Mouse (Mus musculus): ENCODE measurements at regions not wholly inside any gene's neighbourhood (a gene's known extent, or its start where the extent isn't known, plus 50 kb on each side); places are given as distances from the start of the nearest gene placed in this dataset.

GRCm38 (mm10) chr3:61161384-61161783 lies 158.8 kb downstream of the P2ry1 start:
- Histone ChIP-seq H3K4me1 (no peaks in the 10 kb centered on the region), H3K4me3 (no peak overlapping the region), H3K9ac (no peak overlapping the region), H3K27me3 (no peaks in the 10 kb centered on the region), H3K9me3 (replicated peaks) (no peaks in the 10 kb centered on the region), H3K36me3 (no peaks in the 10 kb centered on the region), H3K27ac (no peak overlapping the region), H3K4me2 (replicated peaks) (no peak overlapping the region)
- no peak for ATAC-seq (ENCODE audit: low FRiP score)

DNA sequence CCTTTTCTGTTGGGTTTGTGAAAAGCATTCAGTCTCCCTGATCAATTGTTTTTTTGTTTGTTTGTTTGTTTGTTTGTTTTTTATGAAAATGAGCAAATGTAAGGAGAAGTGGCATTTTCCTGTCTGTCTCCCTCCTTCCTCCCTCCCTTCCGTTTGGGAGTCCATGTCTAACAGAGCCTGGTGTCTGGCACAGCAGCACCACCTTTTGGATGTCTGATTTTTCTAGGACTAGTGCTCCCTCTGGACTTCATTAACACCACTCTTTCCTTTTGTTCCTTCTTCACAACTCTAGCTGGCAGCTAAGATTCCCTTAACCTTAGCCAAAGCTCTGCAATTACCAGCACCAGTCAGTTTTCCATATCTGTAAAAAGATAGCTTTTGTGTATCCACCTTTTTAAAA lies 175.6 kb upstream of the Rap2b start:
- Histone ChIP-seq H3K4me3 (no peak overlapping the region), H3K4me1 (no peaks in the 10 kb centered on the region), H3K9ac (no peak overlapping the region), H3K27ac (no peak overlapping the region), H3K4me2 (replicated peaks) (no peak overlapping the region), H3K27me3 (no peaks in the 10 kb centered on the region), H3K9me3 (replicated peaks) (no peaks in the 10 kb centered on the region), H3K36me3 (no peaks in the 10 kb centered on the region)
- 11% methylated on average over 1 of the region's 1 CpGs for WGBS
- no peak for ATAC-seq (ENCODE audit: low FRiP score)

DNA sequence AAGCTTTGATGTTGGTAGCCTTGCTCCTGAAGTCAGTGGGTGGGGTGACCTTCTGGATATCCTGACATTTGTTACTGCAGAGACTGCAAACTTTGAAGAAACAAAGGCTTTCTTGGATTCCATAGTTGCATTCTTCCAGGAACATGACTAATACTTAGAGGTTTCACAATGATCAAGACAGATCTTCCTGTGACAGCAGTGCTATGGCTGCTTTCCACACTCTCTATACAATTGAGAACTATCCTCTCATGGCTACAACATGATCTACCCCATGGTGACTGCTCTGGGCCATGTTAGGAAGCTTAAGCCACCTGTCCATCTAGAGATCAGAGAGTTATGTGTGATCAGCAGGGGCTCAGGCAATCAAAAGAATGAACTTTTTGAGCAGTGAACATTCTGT lies 172.8 kb upstream of the Rap2b start:
- Histone ChIP-seq H3K9ac (no peak overlapping the region), H3K27me3 (no peaks in the 10 kb centered on the region), H3K36me3 (no peaks in the 10 kb centered on the region), H3K9me3 (replicated peaks) (no peaks in the 10 kb centered on the region), H3K27ac (no peak overlapping the region), H3K4me3 (no peak overlapping the region), H3K4me1 (no peaks in the 10 kb centered on the region), H3K4me2 (replicated peaks) (no peak overlapping the region)
- no peak for ATAC-seq (ENCODE audit: low FRiP score)

- no peak for ATAC-seq (ENCODE audit: low FRiP score)
- Histone ChIP-seq H3K27ac (no peak overlapping the region), H3K9ac (no peak overlapping the region), H3K27me3 (no peaks in the 10 kb centered on the region), H3K9me3 (replicated peaks) (no peaks in the 10 kb centered on the region), H3K4me3 (no peak overlapping the region), H3K4me1 (no peaks in the 10 kb centered on the region), H3K4me2 (replicated peaks) (no peak overlapping the region), H3K36me3 (no peaks in the 10 kb centered on the region)
- 66% methylated on average over 4 of the region's 4 CpGs for WGBS
These were observed 144.9 kb upstream of the Rap2b start for GRCm38 (mm10) chr3:61216562-61216961.

DNA sequence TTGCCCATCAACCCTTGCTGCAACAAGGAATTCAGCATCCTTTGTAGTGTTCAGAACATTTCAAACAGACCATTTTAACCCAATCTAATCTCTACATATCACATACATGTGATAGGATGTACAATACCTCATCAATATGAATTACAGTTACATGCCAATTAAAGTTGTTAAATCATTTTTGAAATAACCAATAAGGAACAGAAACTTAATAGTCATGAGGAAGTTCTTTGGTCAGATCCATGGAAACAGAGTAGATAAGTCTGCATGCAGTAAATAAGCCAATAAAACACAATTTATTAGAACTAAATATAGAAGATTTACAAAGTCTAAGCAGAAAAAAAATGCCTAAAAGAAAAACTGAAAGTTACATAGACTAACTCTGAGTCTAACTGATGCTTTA lies 136.9 kb upstream of the Rap2b start:
- no peak for ATAC-seq (ENCODE audit: low FRiP score)
- H3K27me3 ChIP-seq: no peaks in the 10 kb centered on the region
- no peaks in the 10 kb centered on the region for H3K36me3 ChIP-seq
- no peak overlapping the region for H3K27ac ChIP-seq
- no peak overlapping the region for H3K9ac ChIP-seq
- H3K4me3 ChIP-seq: no peak overlapping the region
- no peak overlapping the region for H3K4me2 ChIP-seq (replicated peaks)
- no peaks in the 10 kb centered on the region for H3K9me3 ChIP-seq (replicated peaks)
- H3K4me1 ChIP-seq: no peaks in the 10 kb centered on the region

DNA sequence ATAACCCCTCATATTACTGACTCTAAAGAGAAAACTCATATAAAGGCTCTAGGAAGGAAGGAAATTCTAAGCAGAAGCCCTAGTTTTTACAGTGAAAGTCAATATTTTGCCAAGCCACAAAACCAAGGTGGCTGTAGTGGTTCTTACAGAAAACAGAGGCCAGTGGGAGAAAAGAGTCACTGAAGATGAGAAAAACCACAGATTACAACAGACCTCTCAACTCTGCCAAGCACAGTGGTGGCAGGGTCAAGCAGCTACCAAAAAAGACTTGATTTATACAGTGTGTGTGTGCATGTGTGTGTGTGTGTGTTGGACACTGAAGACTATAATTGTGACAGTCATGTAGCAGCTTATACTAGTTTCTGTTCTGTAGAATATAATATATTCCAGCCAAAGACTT lies 136.4 kb upstream of the Rap2b start:
- no peaks in the 10 kb centered on the region for H3K27me3 ChIP-seq
- H3K9me3 ChIP-seq (replicated peaks): no peaks in the 10 kb centered on the region
- ATAC-seq (ENCODE audit: low FRiP score): no peak
- no peak overlapping the region for H3K9ac ChIP-seq
- no peak overlapping the region for H3K4me2 ChIP-seq (replicated peaks)
- no peaks in the 10 kb centered on the region for H3K4me1 ChIP-seq
- no peak overlapping the region for H3K4me3 ChIP-seq
- H3K36me3 ChIP-seq: no peaks in the 10 kb centered on the region
- H3K27ac ChIP-seq: no peak overlapping the region

GRCm38 (mm10) chr3:61241380-61241779 lies 120.1 kb upstream of the Rap2b start:
- no peak for ATAC-seq (ENCODE audit: low FRiP score)
- no peaks in the 10 kb centered on the region for H3K36me3 ChIP-seq
- no peak overlapping the region for H3K27ac ChIP-seq
- no peak overlapping the region for H3K4me3 ChIP-seq
- H3K4me2 ChIP-seq (replicated peaks): no peak overlapping the region
- H3K9me3 ChIP-seq (replicated peaks): no peaks in the 10 kb centered on the region
- peaks cover 5% of the 10 kb centered on the region; the same call in 1 of the 2 replicates for H3K4me1 ChIP-seq
- no peaks in the 10 kb centered on the region for H3K27me3 ChIP-seq
- 87% methylated on average over 5 of the region's 5 CpGs for WGBS
- no peak overlapping the region for H3K9ac ChIP-seq

DNA sequence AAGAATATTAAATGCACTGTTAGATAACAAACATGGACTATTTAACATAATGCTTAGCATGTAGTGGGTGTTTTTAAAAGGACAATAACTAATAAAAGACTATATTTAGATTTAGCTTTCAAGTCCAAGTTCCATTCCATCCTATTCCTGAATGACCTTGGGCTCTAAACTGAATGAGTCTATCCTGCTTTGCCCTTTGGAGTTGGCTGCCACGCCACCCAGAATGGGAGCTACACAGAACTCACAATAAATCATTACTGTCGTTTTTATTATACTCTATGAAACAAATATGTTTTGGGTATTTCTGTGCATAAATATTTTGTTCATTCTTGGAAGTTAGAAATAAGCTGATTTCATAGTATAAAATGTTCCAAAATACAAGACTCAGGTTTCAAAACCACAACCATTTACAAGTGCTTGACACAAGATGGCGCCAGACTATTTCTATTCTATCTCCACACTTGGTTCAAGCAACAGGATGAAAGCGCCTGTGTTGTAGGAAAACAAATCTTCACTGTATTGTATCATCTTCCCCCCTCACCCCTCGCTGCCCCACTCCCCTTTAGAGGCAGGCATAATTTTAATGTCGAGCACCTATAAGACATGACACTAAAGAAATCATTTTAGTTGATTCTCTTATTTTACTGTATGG lies 117.4 kb upstream of the Rap2b start:
- H3K36me3 ChIP-seq: no peaks in the 10 kb centered on the region
- no peaks in the 10 kb centered on the region for H3K9me3 ChIP-seq (replicated peaks)
- no peak overlapping the region for H3K9ac ChIP-seq
- H3K4me2 ChIP-seq (replicated peaks): no peak overlapping the region
- H3K4me1 ChIP-seq: no peaks in the 10 kb centered on the region
- H3K27ac ChIP-seq: no peak overlapping the region
- no peaks in the 10 kb centered on the region for H3K27me3 ChIP-seq
- no peak for ATAC-seq (ENCODE audit: low FRiP score)
- 19% methylated on average over 6 of the region's 6 CpGs for WGBS
- no peak overlapping the region for H3K4me3 ChIP-seq

GRCm38 (mm10) chr3:61246429-61246828 lies 115.0 kb upstream of the Rap2b start:
- 68% methylated on average over 4 of the region's 4 CpGs for WGBS
- H3K9ac ChIP-seq: no peak overlapping the region
- no peak overlapping the region for H3K27ac ChIP-seq
- H3K4me3 ChIP-seq: no peak overlapping the region
- no peaks in the 10 kb centered on the region for H3K4me1 ChIP-seq
- no peaks in the 10 kb centered on the region for H3K27me3 ChIP-seq
- H3K9me3 ChIP-seq (replicated peaks): no peaks in the 10 kb centered on the region
- no peak for ATAC-seq (ENCODE audit: low FRiP score)
- H3K4me2 ChIP-seq (replicated peaks): no peak overlapping the region
- H3K36me3 ChIP-seq: no peaks in the 10 kb centered on the region

DNA sequence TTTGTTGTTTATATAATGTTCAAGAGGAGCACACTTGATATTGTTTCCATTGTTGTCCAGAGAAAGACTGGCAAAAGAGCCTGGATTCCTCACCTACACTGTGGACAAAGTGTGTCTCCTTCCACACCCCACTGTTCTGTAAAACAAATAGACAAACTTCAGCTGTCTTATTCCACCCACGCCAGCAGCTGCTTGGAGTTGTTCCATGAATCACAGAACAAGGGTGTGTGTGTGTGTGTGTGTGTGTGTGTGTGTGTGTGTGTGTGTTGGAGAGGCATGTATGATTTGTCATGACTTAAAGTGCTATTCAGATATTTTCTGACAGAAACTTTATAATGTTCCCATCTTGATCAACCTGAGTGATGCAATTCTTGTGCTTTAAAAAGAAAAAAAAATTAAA lies 114.1 kb upstream of the Rap2b start:
- no peaks in the 10 kb centered on the region for H3K27me3 ChIP-seq
- no peak overlapping the region for H3K9ac ChIP-seq
- WGBS: 78% methylated on average over 1 of the region's 1 CpGs
- H3K27ac ChIP-seq: no peak overlapping the region
- H3K4me3 ChIP-seq: no peak overlapping the region
- H3K9me3 ChIP-seq (replicated peaks): no peaks in the 10 kb centered on the region
- no peak overlapping the region for H3K4me2 ChIP-seq (replicated peaks)
- ATAC-seq (ENCODE audit: low FRiP score): no peak
- no peaks in the 10 kb centered on the region for H3K4me1 ChIP-seq
- no peaks in the 10 kb centered on the region for H3K36me3 ChIP-seq

DNA sequence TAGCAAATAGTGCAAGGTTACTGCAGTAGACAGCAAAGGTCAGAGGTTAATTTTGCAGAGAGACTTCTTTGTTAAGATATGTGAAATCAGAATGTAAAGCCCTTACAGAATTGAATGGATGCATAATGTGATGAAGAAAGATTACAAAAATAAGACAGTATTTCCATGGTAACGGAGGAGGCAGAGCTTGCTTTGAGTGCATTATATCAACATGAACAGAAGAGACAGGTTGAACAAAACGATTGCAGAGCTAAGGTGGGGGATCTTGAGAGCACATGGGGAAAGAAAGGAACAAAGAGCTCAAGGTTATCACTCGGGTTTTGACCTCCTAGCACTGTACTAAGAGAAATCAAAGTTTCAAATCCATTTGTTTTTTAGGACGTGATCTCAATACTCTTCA lies 106.2 kb upstream of the Rap2b start:
- Histone ChIP-seq H3K27me3 (no peaks in the 10 kb centered on the region), H3K27ac (no peak overlapping the region), H3K4me2 (replicated peaks) (no peak overlapping the region), H3K36me3 (no peaks in the 10 kb centered on the region), H3K4me1 (no peaks in the 10 kb centered on the region), H3K9me3 (replicated peaks) (no peaks in the 10 kb centered on the region), H3K4me3 (no peak overlapping the region), H3K9ac (no peak overlapping the region)
- 67% methylated on average over 4 of the region's 4 CpGs for WGBS
- no peak for ATAC-seq (ENCODE audit: low FRiP score)

GRCm38 (mm10) chr3:61255643-61256042 lies 105.8 kb upstream of the Rap2b start:
- Histone ChIP-seq H3K27ac (no peak overlapping the region), H3K27me3 (no peaks in the 10 kb centered on the region), H3K36me3 (no peaks in the 10 kb centered on the region), H3K9me3 (replicated peaks) (no peaks in the 10 kb centered on the region), H3K9ac (no peak overlapping the region), H3K4me3 (no peak overlapping the region), H3K4me1 (no peaks in the 10 kb centered on the region), H3K4me2 (replicated peaks) (no peak overlapping the region)
- 80% methylated on average over 2 of the region's 2 CpGs for WGBS
- no peak for ATAC-seq (ENCODE audit: low FRiP score)

DNA sequence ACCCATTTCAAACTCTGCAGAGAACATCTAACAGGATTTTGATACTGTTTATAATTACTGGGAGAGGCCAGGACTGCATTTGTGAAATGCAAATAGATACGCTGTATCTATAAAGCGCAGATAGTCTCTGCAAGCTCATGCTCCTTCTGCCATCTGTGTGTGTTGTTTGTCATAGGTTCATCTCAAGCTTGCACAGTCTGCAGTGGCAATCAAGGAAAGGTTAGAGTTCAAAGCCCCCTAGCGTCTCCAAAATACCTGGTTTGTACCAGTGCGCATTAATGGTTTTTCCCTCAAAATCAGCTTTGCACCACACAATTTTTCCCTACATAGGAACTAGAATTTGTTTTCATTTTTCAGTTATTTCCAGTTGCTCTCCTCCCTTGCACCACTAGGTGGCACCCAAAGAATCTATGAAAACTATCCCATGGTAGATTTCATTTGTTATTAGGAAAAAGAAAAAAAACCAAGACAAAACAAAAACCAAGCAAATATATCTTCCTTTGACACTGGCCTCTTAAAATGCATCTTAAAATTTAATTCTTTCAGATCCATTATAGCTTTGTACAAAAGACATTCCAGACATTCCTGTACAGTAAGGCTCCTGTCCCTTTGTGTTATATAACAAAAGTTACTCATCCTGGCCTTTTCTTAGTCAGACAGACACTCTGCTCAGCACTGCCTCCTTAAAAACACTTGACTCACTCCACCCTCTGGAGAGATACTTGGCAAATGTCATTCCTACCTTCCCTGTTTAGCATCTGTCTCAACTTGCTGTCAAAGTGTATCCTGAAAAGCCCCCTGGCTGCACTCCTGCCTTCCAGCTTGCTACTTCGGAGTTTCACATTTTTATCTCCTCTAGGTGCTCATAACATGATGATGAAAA lies 92.7 kb upstream of the Rap2b start:
- no peak overlapping the region for H3K27ac ChIP-seq
- H3K27me3 ChIP-seq: no peaks in the 10 kb centered on the region
- no peaks in the 10 kb centered on the region for H3K4me1 ChIP-seq
- WGBS: 76% methylated on average over 5 of the region's 5 CpGs
- no peak overlapping the region for H3K4me3 ChIP-seq
- H3K9me3 ChIP-seq (replicated peaks): no peaks in the 10 kb centered on the region
- 0 out of 2 replicates have a peak, but pooled peaks have one; percentile 38 for ATAC-seq (ENCODE audit: low FRiP score)
- H3K9ac ChIP-seq: no peak overlapping the region
- H3K4me2 ChIP-seq (replicated peaks): no peak overlapping the region
- no peaks in the 10 kb centered on the region for H3K36me3 ChIP-seq
